Mouse (Mus musculus) heart, postnatal 36 days (tissue): ENCODE results near the gene Csmd2. TPM values are rescaled to one million over a fixed set of nuclear protein-coding genes. Genes with fewer than 3 reads are reported as not detected.
"Not testable (repeated sequence)": the region's sequence is repeated elsewhere in the genome, so short reads cannot be mapped to it uniquely, and the experiment has no call there.

Source experiments
- DNase-seq, 2 experiments: peaks; one replicate each; pipeline ENCODE4 v3.0.0; 2021 to 2022
- intact Hi-C: fragments of 180-260 bp; cut with DNase I; formaldehyde crosslinking; loops from one replicate; pipeline ENCODE4 v1.15.1; 2025
- total RNA-seq, 2 experiments: library from RNA; stranded (reverse); gene quantifications; 2 replicates each; pipeline ENCODE4 v1.2.3; 2021

Gene Csmd2
- total RNA-seq, 2 experiments from 2014 or later = 0.08 TPM; not detected in 1

GRCm38 (mm10) chr4:128041901-128042300, 54.2 kb downstream of the Csmd2 start:
- intact Hi-C loops = no loop called here
- no peak for DNase-seq

DNA sequence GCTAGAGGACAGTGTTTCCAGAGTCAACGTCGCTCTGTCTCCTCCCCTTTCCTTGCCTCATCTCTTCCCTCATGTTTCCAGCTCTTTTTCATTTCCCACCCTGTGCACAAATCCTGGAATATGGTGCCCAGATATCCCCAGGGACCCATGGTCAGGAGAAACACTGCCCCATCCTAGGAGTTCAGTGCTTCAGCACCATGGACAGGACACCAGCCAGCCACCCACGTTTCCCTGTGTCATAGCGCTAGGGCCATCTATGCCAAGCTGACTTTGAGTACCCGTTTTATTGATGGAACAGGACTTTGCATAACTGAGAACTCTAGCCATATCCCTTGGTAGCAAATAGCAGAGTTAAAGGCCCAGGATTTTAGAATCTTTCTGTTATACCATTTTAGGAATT, 55.0 kb downstream of the Csmd2 start:
- intact Hi-C loops = no loop called here
- peak in 1 of 2 experiments; percentile 5 for DNase-seq

DNA sequence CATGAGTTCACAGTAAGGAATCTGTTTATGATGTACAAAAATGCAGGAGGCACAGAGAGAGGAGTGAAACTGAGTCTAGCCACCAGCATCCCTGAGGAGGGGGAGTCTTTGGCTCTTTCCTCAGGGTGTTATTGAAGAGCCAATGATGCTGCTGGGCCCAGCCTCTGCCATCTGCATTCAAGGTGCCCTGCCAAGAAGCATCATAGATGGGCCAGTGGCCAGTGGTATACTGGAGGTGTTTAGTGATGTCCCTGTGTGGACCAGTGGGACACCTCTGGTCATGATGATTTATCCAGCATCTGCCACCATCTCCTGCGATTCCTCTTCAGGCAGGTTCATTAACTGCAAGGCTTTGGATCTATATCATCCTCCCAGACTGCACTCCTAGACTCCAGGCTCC, 61.1 kb downstream of the Csmd2 start:
- intact Hi-C loops = no loop called here
- DNase-seq = no peak

GRCm38 (mm10) chr4:128052701-128053100, 65.0 kb downstream of the Csmd2 start:
- DNase-seq = no peak
- intact Hi-C loops = no loop called here

GRCm38 (mm10) chr4:128061274-128061673, 73.6 kb downstream of the Csmd2 start:
- DNase-seq, intact Hi-C loops: not testable (repeated sequence)

DNA sequence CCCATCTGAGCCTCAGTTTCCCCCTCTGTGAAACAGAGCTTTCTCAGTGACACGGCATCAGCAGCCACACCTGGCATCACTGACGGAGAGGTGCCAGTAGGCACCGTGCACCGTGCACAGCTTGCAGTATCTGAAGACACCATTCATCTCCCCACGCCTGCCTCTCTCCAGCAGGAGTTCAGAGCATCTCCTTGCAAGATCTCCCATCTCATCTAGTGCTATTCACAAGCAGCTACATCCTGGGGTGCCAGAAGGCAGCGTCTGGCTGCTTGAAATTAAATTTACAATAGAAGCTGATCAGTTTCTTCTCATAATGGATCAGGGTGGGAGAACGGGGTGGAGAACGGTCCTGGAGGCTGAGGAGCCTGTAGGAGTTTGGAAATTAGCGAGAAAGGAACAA, 79.5 kb downstream of the Csmd2 start:
- intact Hi-C loops = no loop called here
- DNase-seq = no peak

- no peak for DNase-seq
- intact Hi-C loops = no loop called here
Observed at GRCm38 (mm10) chr4:128084466-128084865, 96.8 kb downstream of the Csmd2 start.

DNA sequence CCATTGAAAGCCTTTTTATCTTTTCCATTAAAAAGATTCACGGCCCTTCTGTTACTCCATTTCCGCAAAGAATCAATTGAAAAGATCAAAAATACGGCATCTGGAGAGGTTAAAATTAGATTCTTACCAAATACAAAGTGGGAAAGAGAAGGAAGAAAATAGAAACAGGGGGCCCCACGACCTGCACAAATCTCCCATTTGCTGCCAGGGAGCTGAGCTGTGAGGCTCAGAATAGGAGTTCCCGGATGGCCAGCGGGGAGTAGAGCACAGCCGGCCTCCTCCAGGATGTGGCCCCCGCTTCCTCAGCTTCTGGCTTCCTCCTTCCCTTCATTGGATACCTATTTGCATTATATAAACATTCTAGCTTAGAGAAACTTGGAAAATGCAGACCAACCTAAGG, 97.4 kb downstream of the Csmd2 start:
- DNase-seq = no peak
- intact Hi-C loops = no loop called here

DNA sequence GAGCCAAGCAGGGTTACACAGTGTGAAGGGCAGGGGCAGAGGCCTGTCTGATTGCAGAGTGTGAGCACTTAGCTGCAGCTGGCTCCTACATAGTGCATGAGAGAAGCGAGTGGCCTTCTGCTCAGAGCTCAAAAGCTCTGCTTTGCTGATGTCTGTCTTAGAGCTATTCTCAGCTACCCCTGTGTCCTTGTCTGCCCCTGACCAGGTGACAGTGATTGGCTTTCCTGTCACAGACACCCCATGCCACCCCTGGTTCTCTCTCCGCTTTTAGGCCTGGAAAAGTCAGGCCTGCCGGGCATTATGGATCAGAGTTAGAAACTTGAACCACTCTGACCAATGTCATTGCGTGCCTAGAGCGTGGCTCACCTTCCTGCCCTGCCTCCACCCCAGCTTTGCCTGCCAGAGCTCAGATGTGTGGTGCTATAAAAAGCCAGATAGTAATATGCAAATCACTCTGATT, 99.5 kb downstream of the Csmd2 start:
- DNase-seq = peak; percentile 13 to 29
- intact Hi-C loops = no loop called here

DNA sequence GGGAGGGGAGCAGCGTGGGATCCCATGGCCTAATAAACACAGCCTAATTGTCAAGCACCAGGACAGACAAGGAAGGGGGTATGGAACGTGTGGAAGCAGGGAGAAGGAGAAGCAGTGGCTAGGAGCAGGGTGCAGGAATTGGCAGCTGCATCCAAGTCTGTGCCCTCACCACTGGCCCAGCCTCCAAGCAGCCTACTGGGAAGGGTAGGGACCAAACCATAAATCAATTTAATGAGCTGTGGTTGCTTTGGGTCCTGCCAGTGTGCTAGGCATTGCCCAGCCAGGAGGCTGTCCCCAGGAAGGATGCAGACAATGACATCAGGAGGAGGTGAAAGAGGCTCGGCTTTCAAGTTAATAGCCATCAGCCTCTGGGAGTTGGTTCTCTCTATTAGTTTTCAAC, 100.0 kb downstream of the Csmd2 start:
- intact Hi-C loops = no loop called here
- DNase-seq = no peak

GRCm38 (mm10) chr4:128088264-128088663, 100.6 kb downstream of the Csmd2 start:
- intact Hi-C loops = no loop called here
- DNase-seq = no peak

- intact Hi-C loops = no loop called here
- DNase-seq = no peak
Observed at GRCm38 (mm10) chr4:128091938-128092337, 104.3 kb downstream of the Csmd2 start.

GRCm38 (mm10) chr4:128099515-128099914, 111.9 kb downstream of the Csmd2 start:
- intact Hi-C loops = no loop called here
- DNase-seq = no peak

DNA sequence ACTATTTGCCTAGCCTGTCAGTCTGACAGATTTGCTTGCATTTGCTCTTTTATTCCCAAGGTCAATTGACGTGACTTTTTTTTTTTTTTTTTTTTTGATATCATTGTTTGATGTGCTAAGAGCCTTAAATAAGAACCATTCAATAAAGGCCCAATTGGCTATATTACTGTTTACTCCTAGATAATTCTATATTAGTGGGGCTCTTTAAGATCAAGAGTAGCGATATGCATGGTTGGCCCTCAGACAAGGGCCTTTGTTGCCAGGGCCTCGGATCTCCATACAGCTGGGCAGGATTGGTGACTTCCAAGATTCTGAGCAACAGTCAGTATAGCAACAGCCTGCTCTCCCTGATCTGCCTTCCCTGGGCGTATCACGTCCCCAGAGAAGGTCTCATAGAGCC, 112.9 kb downstream of the Csmd2 start:
- intact Hi-C loops = no loop called here
- DNase-seq = no peak

- no peak for DNase-seq
- intact Hi-C loops = no loop called here
Observed at GRCm38 (mm10) chr4:128116331-128116730, 128.7 kb downstream of the Csmd2 start.

- DNase-seq = no peak
- intact Hi-C loops = no loop called here
Observed at GRCm38 (mm10) chr4:128123281-128123680, 135.6 kb downstream of the Csmd2 start.

GRCm38 (mm10) chr4:128124738-128125137, 137.1 kb downstream of the Csmd2 start:
- no peak for DNase-seq
- intact Hi-C loops = no loop called here

DNA sequence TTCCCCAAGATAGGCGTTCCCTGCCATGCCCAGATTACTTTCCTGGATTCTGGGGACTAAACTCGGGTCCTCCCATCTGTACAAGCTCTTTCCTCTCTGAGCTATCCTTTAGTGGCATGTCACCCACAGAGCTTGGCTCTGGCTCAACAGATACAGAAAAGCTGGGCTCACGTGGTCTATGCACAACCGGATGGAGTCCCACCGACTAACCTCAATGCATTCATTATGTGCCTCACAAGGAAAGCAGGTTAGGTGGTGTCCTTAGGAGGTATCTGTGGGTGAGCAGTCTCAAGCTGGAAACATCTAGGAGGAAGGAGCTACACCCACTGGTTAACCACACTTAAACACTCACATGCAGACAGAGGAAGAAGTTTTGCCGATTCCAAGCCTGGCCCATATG, 140.9 kb downstream of the Csmd2 start:
- DNase-seq = no peak
- intact Hi-C loops = no loop called here

GRCm38 (mm10) chr4:128130611-128131142, 143.0 kb downstream of the Csmd2 start:
- intact Hi-C loops = no loop called here
- DNase-seq = no peak

DNA sequence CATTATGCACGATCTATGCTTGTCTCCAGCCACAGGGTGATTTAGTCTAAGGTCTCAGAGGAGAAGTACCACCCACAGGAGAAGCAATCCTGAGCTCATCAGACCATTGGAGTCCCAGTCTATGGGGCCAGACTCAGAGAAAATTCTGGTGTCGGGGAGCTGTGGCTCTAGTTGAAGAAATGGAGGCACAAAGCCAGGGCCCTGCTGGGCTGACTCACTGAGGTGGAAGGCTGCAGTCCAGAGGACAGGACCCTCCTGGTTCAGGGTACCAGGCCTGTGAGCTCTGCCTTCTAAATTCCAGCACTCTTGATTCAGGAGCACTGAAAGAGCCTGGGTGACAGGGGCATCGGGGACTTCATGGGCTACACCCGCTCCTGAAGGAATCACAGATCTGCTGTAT, 144.0 kb downstream of the Csmd2 start:
- DNase-seq = no peak
- intact Hi-C loops = no loop called here

- intact Hi-C loops = no loop called here
Observed at GRCm38 (mm10) chr4:128132876-128133646, 145.4 kb downstream of the Csmd2 start.

GRCm38 (mm10) chr4:128134348-128134994, 146.8 kb downstream of the Csmd2 start:
- intact Hi-C loops = no loop called here
- no peak for DNase-seq

More at GRCm38 (mm10) chr4:128132876-128133646, 145.4 kb downstream of the Csmd2 start:
- DNase-seq = no peak
